Mouse (Mus musculus) forebrain, embryonic 16.5 days (tissue): ENCODE measurements around the gene Mdh2. TPM values are rescaled to one million over a fixed set of nuclear protein-coding genes. Genes with fewer than 3 reads are reported as not detected.

Experiments used
- ATAC-seq: fragments of 200-750 bp; cut with Nextera tagmentation; 2 replicates; pipeline ENCODE4 v1.8.0; 2017; ENCODE audit warnings: mild to moderate bottlenecking, moderate library complexity
- H3K27ac ChIP-seq: fragments of 300-500 bp; sonication (generic); 2 replicates; pipeline ENCODE4 v1.5.1; 2014; ENCODE audit warnings: low read length, control low read depth
- H3K27me3 ChIP-seq: fragments of 300-500 bp; sonication (generic); replicated peaks from 2 replicates; pipeline ENCODE4 v1.6.1; 2014; ENCODE audit warnings: low read length; ENCODE audit not compliant: control insufficient read depth, insufficient read depth
- H3K36me3 ChIP-seq: fragments of 300-500 bp; sonication (generic); 2 replicates; pipeline ENCODE4 v1.6.1; 2014; ENCODE audit not compliant: control insufficient read depth, insufficient read depth
- H3K4me1 ChIP-seq: fragments of 300-500 bp; sonication (generic); replicated peaks from 2 replicates; pipeline ENCODE4 v1.6.1; 2014; ENCODE audit warnings: low read length; ENCODE audit not compliant: control insufficient read depth, insufficient read depth
- H3K4me2 ChIP-seq: fragments of 300-500 bp; sonication (generic); 2 replicates; pipeline ENCODE4 v1.6.1; 2014; ENCODE audit warnings: mild to moderate bottlenecking, low read length, control low read depth
- H3K4me3 ChIP-seq: fragments of 300-500 bp; sonication (generic); replicated peaks from 2 replicates; pipeline ENCODE4 v1.5.1; 2014; ENCODE audit warnings: mild to moderate bottlenecking, low read length, control low read depth
- H3K9ac ChIP-seq: fragments of 300-500 bp; sonication (generic); replicated peaks from 2 replicates; pipeline ENCODE4 v1.6.1; 2014; ENCODE audit warnings: low read depth, low read length, control low read depth
- H3K9me3 ChIP-seq: fragments of 300-500 bp; sonication (generic); 2 replicates; pipeline ENCODE4 v1.6.1; 2016; ENCODE audit warnings: low read length; ENCODE audit not compliant: control insufficient read depth
- WGBS: fragments of 180-500 bp; shearing (Covaris S2); extraction: QIAGEN DNeasy Blood & Tissue Kit; methylation state at CpG from one replicate; pipeline ENCODE4 v1.1.7; 2014; 5-methylcytosine and 5-hydroxymethylcytosine counted together
- polyA plus RNA-seq: library from polyadenylated mRNA; unstranded; fragments of >200 nt; fragmentation: Nextera tagmentation; extraction: Ambion mirVana; gene quantifications from 2 replicates; pipeline ENCODE4 v1.2.1, GENCODE M21; 2015

Mdh2 gene
- polyA plus RNA-seq, 1 experiment from 2014 or later = 563 TPM

DNA sequence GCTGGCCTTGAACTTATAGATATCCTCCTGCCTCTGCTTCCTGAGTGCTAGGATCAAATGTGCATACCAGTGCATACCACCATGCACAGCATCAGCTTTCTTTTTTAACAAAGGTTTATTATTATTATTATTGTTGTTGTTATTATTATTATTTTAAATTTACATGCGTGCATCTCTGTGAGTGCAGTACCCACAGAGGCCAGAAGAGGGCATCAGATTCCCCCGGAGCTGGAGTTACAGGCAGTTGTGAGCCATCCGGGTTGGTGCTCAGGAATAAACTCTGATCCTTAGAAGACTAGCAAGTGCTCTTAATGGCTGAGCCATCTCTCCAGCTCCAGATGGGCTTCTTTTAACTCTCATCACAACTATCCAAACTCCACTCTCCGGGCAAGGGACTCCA lies 21.5 kb downstream of the Mdh2 start:
- H3K9me3 ChIP-seq = no peaks in the 10 kb centered on the region
- H3K36me3 ChIP-seq = no peaks in the 10 kb centered on the region
- no peak overlapping the region for H3K9ac ChIP-seq
- H3K4me1 ChIP-seq = peaks cover 8% of the 10 kb centered on the region
- H3K27ac ChIP-seq = no peak overlapping the region
- no peaks in the 10 kb centered on the region for H3K27me3 ChIP-seq
- no peak overlapping the region for H3K4me2 ChIP-seq
- ATAC-seq = no peak
- H3K4me3 ChIP-seq = no peak overlapping the region
- WGBS = 49% methylated on average over 4 of the region's 4 CpGs

DNA sequence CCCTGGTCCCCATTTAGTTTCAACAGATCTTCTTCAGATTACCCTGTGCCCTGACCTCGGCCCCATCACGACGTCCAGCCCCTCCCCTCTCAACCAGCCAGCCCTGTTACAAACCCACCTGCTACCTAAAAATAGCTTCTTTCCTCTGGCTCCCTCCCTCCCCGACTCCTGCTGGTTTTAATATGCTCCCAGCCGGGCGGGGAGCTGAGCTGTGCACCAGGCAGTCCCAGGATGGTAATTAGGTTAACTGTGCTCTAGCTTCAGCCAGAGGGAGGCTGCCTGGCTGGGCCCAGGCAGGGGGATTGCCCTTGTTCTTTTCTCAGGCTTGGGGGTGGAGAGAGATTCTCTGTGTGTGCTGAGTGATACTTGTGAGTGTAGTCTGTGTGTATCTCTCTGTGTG lies 22.6 kb downstream of the Mdh2 start:
- Histone ChIP-seq H3K4me3 (no peak overlapping the region), H3K9me3 (no peaks in the 10 kb centered on the region), H3K4me2 (no peak overlapping the region), H3K9ac (no peak overlapping the region; the same call in 1 of the 2 replicates), H3K36me3 (no peaks in the 10 kb centered on the region), H3K4me1 (peaks cover 5% of the 10 kb centered on the region; the same call in 1 of the 2 replicates), H3K27ac (no peak overlapping the region; the same call in 1 of the 2 replicates), H3K27me3 (no peaks in the 10 kb centered on the region)
- 0% methylated on average over 6 of the region's 6 CpGs for WGBS
- peak; percentile 54; the same call in 1 of the 2 replicates for ATAC-seq

DNA sequence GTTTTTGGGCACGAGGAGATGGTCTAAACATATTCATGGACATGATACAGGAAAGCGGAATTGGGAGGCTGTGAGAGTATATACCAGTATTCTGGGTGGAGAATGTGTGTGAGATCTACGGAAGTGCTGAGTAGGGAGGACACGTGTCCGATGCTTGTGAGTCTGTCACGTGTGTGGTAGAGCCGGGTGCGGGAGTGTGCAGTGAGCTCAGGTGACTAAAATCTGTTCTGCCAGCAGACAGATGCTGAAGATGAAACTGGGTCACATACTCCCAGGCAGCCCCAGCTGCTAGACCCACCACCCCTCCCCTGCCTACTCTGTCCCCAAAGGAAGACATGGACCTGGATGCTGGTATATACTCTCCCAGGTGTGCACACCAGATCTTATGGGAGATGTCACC lies 24.4 kb downstream of the Mdh2 start:
- no peak for ATAC-seq
- Histone ChIP-seq H3K9me3 (no peaks in the 10 kb centered on the region), H3K4me1 (peaks cover 14% of the 10 kb centered on the region), H3K27ac (no peak overlapping the region), H3K9ac (no peak overlapping the region), H3K4me3 (no peak overlapping the region), H3K36me3 (no peaks in the 10 kb centered on the region), H3K4me2 (no peak overlapping the region), H3K27me3 (no peaks in the 10 kb centered on the region)
- WGBS = 95% methylated on average over 8 of the region's 8 CpGs

DNA sequence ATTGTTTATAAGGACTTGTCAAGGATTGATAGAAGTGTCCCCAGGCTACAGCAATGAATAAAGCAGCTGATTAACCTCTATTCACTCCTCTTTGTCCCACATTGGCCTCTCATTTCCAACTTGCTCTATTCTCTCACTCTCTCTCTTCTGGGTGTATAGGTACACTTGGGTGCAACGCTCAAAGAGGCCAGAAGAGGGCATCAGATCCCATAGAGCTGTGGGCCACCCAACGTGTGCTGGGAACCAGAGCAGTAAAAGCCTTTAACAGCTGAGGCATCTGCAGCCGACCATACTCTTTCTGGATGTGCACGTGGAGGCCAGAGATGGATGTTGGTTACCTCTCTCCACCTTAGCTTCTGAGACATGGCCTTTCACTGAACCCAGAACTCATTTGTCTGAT lies 24.9 kb downstream of the Mdh2 start:
- H3K9me3 ChIP-seq = no peaks in the 10 kb centered on the region
- no peak overlapping the region for H3K4me3 ChIP-seq
- no peaks in the 10 kb centered on the region for H3K27me3 ChIP-seq
- no peak overlapping the region for H3K9ac ChIP-seq
- WGBS = 69% methylated on average over 4 of the region's 4 CpGs
- H3K36me3 ChIP-seq = no peaks in the 10 kb centered on the region
- ATAC-seq = no peak
- H3K27ac ChIP-seq = no peak overlapping the region
- H3K4me2 ChIP-seq = no peak overlapping the region
- peaks cover 19% of the 10 kb centered on the region for H3K4me1 ChIP-seq

DNA sequence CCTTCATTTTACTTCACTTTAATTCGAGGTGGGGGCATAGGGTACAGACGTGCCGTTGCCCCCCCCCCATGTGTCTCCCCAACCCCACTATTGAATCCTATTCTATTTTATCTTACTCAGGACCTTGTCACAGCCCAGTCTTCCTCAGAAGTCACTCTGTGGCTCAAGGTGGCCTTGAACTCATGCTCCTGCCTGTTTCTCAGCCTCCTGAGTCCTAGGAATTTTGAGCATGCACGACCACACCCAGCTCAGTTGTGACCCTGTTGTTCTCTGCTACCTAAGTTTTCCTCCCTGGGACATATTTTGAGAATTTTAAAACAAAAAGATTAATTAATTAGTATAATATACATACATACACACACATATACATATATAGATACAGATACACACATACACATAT lies 25.4 kb downstream of the Mdh2 start:
- Histone ChIP-seq H3K27ac (no peak overlapping the region), H3K27me3 (no peaks in the 10 kb centered on the region), H3K4me3 (no peak overlapping the region), H3K9ac (no peak overlapping the region), H3K9me3 (no peaks in the 10 kb centered on the region), H3K4me2 (no peak overlapping the region), H3K36me3 (no peaks in the 10 kb centered on the region), H3K4me1 (peaks cover 21% of the 10 kb centered on the region)
- 74% methylated on average over 4 of the region's 4 CpGs for WGBS
- ATAC-seq = no peak

DNA sequence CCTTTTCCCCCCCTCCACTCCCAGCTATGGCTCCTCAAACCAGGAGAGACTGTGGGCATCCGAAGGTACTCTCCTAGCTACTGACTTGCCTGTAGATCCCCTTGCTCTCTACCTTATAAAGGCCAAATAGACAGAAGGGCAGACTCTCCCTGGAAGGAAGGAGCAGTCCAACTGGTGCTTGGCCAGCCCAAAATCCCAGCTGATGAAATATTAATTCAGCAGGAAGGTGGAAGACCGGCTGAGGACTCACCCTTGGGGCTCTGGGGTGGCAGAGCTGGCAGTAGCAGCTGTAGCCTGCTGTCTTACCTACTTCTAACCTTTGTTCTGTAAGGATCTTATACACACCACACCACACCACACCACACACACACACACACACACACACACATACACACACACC lies 26.5 kb downstream of the Mdh2 start:
- Histone ChIP-seq H3K27me3 (no peaks in the 10 kb centered on the region), H3K4me1 (peaks cover 21% of the 10 kb centered on the region), H3K9me3 (no peaks in the 10 kb centered on the region), H3K4me3 (no peak overlapping the region), H3K36me3 (no peaks in the 10 kb centered on the region), H3K27ac (no peak overlapping the region), H3K4me2 (no peak overlapping the region), H3K9ac (no peak overlapping the region)
- ATAC-seq = no peak
- 62% methylated on average over 2 of the region's 2 CpGs for WGBS

DNA sequence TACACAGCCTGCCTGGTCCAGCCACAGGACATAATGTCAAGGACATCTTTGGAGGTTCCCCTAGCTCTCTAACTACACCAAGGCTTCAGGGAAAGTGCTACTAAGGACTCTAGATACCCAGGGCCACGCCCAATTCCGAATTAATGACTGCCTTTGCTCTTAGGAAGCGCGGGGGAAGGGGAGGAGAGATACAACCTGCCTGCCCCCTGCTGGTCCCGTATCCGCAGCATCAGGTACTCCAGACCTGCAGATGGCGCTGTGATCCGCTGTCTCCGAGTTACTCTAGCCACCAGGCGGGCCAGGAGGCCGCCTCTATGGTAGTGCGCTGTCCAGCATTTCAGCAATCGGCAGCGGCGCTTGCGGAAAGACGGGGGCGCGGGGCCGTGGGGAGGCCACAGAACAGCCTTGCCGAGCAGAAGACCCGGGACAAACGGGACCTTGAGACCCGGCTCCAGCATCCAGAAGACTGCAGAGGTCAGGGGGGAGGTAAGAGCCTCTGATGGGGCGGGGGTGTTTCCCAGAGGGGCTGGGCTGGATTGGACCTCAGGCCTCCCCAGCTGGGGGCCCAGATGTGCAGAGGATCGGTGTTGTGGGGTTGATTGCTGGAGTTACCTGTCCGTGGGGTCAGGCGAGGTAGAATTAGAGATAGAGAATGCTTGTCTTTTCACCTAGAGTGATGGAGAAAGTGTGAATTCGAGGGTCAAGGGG lies 28.4 kb downstream of the Mdh2 start, which contains the start of gene Srrm3:
TSS of gene Srrm3 (plus strand) at position 336 of the 708 bp plus-strand sequence.
- no peaks in the 10 kb centered on the region for H3K9me3 ChIP-seq
- peaks cover 16% of the 10 kb centered on the region for H3K4me1 ChIP-seq
- whole genome bisulfite sequencing = 4% methylated on average over 29 of the region's 29 CpGs
- no peaks in the 10 kb centered on the region for H3K27me3 ChIP-seq
- no peaks in the 10 kb centered on the region for H3K36me3 ChIP-seq
- peak within 1 kb of the TSS; percentile 74 for H3K4me2 ChIP-seq
- H3K4me3 ChIP-seq = peak within 1 kb of the TSS; percentile 69
- peak; percentile 81 for ATAC-seq
- H3K9ac ChIP-seq = peak within 1 kb of the TSS; percentile 97
- peak within 1 kb of the TSS; percentile 5; the same call in 1 of the 2 replicates for H3K27ac ChIP-seq

DNA sequence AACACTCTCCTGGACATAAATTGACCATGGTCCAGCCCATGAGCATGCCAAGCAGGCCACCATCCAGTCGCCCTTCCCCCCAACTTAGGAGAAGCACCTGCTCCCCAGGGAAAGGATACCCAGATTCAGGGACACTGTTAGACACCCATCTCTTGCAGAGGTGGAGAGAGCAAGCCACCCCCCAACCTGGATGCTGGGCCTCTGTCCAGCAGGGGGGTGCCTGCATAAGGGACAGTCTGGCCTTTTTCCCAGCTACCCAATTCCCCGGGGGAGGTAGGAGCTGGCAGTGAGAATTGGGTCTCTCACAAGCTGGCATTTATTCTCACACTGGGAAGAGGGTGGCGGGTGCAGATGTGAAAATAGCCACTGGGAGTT lies 29.0 kb downstream of the Mdh2 start:
- 44% methylated on average over 3 of the region's 3 CpGs for WGBS
- no peaks in the 10 kb centered on the region for H3K9me3 ChIP-seq
- H3K27me3 ChIP-seq = no peaks in the 10 kb centered on the region
- no peak overlapping the region for H3K27ac ChIP-seq
- H3K9ac ChIP-seq = peak overlapping the region; percentile 97
- no peaks in the 10 kb centered on the region for H3K36me3 ChIP-seq
- H3K4me1 ChIP-seq = peaks cover 16% of the 10 kb centered on the region
- no peak for ATAC-seq
- peak overlapping the region; percentile 69 for H3K4me3 ChIP-seq
- H3K4me2 ChIP-seq = peak overlapping the region; percentile 74

DNA sequence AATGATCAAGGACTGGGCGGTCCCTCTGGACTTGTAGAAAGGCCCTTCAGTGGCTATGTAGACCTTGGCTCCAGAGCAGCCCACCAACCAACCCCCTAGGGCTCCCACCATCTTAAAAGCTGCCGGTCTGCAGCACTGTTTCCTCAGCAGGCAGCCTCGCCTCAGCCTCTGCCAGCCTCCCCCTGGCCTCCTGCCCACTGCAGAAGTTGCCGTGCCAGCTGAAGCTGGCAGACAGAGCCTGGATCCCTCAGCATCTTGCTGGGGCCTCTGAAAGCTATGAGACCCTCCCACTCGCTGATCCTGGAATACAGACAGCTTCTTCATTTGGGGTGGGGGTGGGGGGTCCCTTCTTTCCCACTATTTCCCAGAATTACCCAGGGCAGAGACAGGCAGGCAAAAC lies 34.7 kb downstream of the Mdh2 start:
- no peaks in the 10 kb centered on the region for H3K36me3 ChIP-seq
- H3K4me1 ChIP-seq = peaks cover 15% of the 10 kb centered on the region
- 39% methylated on average over 5 of the region's 5 CpGs for WGBS
- H3K4me3 ChIP-seq = no peak overlapping the region
- peak; percentile 87 for ATAC-seq
- no peak overlapping the region for H3K4me2 ChIP-seq
- no peak overlapping the region for H3K9ac ChIP-seq
- no peaks in the 10 kb centered on the region for H3K9me3 ChIP-seq
- H3K27ac ChIP-seq = peak overlapping the region; percentile 56
- H3K27me3 ChIP-seq = no peaks in the 10 kb centered on the region
